Mouse (Mus musculus) kidney, embryonic 16.5 days (tissue): Measurements from ENCODE around the gene Rassf8. TPM values are rescaled to one million over a fixed set of nuclear protein-coding genes. Genes with fewer than 3 reads are reported as not detected.
A peak's percentile ranks its signal among the peaks of the same experiment; 100 is the strongest.

Experiments
- ATAC-seq: fragments of 200-750 bp; cut with Nextera tagmentation; 2 replicates; pipeline ENCODE4 v1.8.0; 2017; ENCODE audit warnings: moderate TSS enrichment; ENCODE audit not compliant: low FRiP score, low TSS enrichment
- H3K27ac ChIP-seq: fragments of 300-500 bp; sonication (generic); 2 replicates; pipeline ENCODE4 v1.5.1; 2014; ENCODE audit warnings: low read length
- H3K27me3 ChIP-seq: fragments of 300-500 bp; sonication (generic); 2 replicates; pipeline ENCODE4 v1.6.1; 2014; ENCODE audit warnings: low read length, control low read depth, mixed read lengths; ENCODE audit not compliant: insufficient read depth
- H3K36me3 ChIP-seq: fragments of 300-500 bp; sonication (generic); 2 replicates; pipeline ENCODE4 v1.6.1; 2014; ENCODE audit warnings: low read length, control low read depth, mixed read lengths; ENCODE audit not compliant: insufficient read depth
- H3K4me1 ChIP-seq: fragments of 300-500 bp; sonication (generic); 2 replicates; pipeline ENCODE4 v1.6.1; 2014; ENCODE audit warnings: low read length, control low read depth, mixed read lengths; ENCODE audit not compliant: insufficient read depth
- H3K4me2 ChIP-seq: fragments of 300-500 bp; sonication (generic); replicated peaks from 2 replicates; pipeline ENCODE4 v1.6.1; 2014; ENCODE audit warnings: low read depth, low read length
- H3K4me3 ChIP-seq: fragments of 300-500 bp; sonication (generic); 2 replicates; pipeline ENCODE4 v1.5.1; 2014; ENCODE audit warnings: mild to moderate bottlenecking, low read length
- H3K9ac ChIP-seq: fragments of 300-500 bp; sonication (generic); replicated peaks from 2 replicates; pipeline ENCODE4 v1.6.1; 2014; ENCODE audit warnings: low read length
- H3K9me3 ChIP-seq: fragments of 300-500 bp; sonication (generic); 2 replicates; pipeline ENCODE4 v1.6.1; 2016; ENCODE audit warnings: low read length, control low read depth
- WGBS: fragments of 180-500 bp; shearing (Covaris S2); extraction: QIAGEN DNeasy Blood & Tissue Kit; methylation state at CpG from one replicate; pipeline ENCODE4 v1.1.7; 2014; 5-methylcytosine and 5-hydroxymethylcytosine counted together
- polyA plus RNA-seq: library from polyadenylated mRNA; unstranded; fragments of >200 nt; fragmentation: Nextera tagmentation; extraction: Ambion mirVana; gene quantifications from 2 replicates; pipeline ENCODE4 v1.2.1, GENCODE M21; 2015

Gene Rassf8
- polyA plus RNA-seq, 1 experiment from 2014 or later: 4.6 TPM

DNA sequence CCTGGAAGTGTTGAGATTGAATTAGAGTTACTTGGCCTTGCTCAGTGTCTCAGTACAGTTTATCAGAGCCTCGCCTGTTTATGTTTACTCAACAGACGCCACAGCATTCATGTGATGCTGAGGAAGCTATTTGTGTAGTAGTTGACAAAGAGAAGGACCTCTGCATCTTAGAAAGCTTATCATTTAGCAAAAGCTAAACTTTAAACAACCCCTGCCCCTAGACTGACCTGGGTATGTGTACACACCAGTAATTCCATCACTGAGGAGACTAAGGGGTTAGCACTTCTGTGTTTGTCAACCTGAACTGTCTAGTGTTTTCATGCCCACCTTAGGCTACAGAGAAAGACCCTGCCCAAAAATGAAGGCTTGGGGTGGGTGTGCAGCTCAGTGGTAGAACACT lies 12.9 kb downstream of the Rassf8 start:
- H3K4me1 ChIP-seq: peaks cover 32% of the 10 kb centered on the region
- 75% methylated on average over 2 of the region's 2 CpGs for WGBS
- no peaks in the 10 kb centered on the region for H3K36me3 ChIP-seq
- no peak overlapping the region for H3K4me3 ChIP-seq
- H3K4me2 ChIP-seq: no peak overlapping the region
- H3K27me3 ChIP-seq: no peaks in the 10 kb centered on the region
- H3K27ac ChIP-seq: no peak overlapping the region
- H3K9me3 ChIP-seq: no peaks in the 10 kb centered on the region
- H3K9ac ChIP-seq: no peak overlapping the region
- no peak for ATAC-seq

DNA sequence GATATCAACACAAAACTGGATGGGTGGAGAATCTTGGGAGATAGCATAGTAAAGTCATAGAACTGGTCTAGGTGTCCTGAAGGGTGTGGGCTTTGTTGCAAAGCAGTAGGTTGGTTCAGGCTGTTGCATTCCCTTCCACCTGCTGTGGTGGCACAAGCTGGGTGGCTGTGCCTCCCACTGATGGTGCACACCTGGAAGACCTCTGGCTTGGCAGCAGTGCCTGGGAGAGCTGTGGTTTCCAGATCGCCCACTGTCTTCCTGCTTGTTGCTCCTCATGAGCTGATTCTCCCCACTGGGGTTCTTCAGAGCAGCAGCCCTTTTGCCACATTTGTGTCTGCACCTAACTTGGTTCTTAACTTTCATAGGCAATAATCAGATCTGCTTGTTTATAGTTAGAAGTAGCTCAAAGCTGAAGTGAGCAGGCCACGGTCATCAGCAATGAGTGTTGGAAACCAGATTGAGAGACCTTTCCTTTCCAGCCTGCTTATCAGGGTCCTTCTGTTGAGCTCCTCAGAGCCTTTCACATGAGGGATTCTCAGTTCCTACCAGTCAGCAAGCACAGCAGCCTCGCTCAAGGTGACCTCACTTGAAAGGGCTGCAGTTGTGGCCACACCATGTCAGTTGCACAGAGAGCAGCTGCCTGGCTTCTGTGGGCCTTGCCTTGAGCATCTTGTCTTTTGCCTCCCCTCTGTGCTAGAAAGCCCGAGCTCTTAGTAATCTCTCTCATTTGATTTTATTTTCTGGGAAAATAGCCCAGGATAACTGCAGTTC lies 13.9 kb downstream of the Rassf8 start:
- Histone ChIP-seq H3K27ac (no peak overlapping the region), H3K4me1 (peaks cover 32% of the 10 kb centered on the region), H3K4me2 (no peak overlapping the region), H3K4me3 (no peak overlapping the region), H3K27me3 (no peaks in the 10 kb centered on the region), H3K9ac (no peak overlapping the region), H3K36me3 (no peaks in the 10 kb centered on the region), H3K9me3 (no peaks in the 10 kb centered on the region)
- WGBS: 72% methylated on average over 4 of the region's 4 CpGs
- ATAC-seq: no peak

DNA sequence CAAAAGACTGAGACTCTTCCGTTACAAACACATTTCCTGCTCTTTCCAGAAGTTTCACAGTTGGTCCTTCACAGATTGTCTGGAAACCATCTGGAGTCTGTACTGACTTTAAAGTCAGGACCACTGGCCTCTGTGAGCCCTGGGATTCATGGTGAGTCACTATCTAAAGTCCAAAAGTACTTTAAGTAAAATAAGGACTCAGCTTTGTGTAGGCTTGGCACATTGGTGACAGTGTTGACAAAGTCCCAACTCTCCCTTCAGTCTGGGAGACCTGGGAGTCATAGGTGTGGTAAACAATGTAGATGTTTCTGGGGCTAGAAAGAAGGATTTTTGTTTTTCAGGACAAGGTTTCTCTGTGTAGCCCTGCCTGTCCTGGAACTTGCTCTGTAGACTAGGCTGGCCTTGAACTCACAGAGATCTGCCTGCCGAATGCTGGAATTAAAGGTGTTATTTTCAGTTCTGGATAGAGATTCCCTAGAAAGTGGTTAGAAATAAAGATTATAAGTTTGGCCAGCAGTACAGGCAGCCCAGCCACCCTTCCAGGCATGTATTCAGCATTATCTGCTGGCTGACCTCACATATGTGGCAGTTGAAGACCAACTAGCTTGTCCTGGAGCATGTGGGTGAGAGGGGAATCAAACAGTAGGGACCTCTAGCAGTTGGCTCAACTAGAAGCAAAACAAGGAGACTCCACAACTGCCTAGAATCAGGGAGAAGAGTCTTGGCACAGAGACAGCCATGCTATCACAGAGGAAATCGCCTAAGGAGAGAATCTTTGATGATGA lies 14.8 kb downstream of the Rassf8 start:
- no peaks in the 10 kb centered on the region for H3K27me3 ChIP-seq
- WGBS: 78% methylated on average over 3 of the region's 3 CpGs
- H3K9ac ChIP-seq: no peak overlapping the region
- H3K4me3 ChIP-seq: no peak overlapping the region
- no peaks in the 10 kb centered on the region for H3K9me3 ChIP-seq
- no peak for ATAC-seq
- no peaks in the 10 kb centered on the region for H3K36me3 ChIP-seq
- peaks cover 24% of the 10 kb centered on the region for H3K4me1 ChIP-seq
- no peak overlapping the region for H3K4me2 ChIP-seq
- no peak overlapping the region for H3K27ac ChIP-seq

DNA sequence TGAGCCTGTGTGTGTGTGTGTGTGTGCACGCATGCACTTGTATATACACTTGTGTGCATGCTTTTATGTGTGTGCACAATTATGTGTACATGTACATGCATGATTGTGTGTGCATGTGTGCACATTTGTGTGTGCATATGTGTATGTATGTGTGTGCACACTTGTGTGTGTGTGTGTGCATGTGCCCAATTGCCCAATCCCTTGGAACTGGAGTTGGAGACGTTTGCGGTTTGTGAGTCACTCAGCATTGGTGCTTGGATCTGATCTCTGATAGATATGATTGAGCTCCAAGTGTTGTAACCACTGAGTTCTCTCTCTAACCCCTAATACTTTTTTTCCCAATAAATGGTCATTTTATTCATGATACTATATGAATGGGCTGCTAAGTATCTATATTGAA lies 15.5 kb downstream of the Rassf8 start:
- no peaks in the 10 kb centered on the region for H3K9me3 ChIP-seq
- no peaks in the 10 kb centered on the region for H3K27me3 ChIP-seq
- H3K27ac ChIP-seq: no peak overlapping the region
- no peak overlapping the region for H3K4me3 ChIP-seq
- H3K36me3 ChIP-seq: no peaks in the 10 kb centered on the region
- no peak overlapping the region for H3K4me2 ChIP-seq
- peaks cover 23% of the 10 kb centered on the region for H3K4me1 ChIP-seq
- 94% methylated on average over 3 of the region's 3 CpGs for WGBS
- no peak overlapping the region for H3K9ac ChIP-seq
- ATAC-seq: no peak

DNA sequence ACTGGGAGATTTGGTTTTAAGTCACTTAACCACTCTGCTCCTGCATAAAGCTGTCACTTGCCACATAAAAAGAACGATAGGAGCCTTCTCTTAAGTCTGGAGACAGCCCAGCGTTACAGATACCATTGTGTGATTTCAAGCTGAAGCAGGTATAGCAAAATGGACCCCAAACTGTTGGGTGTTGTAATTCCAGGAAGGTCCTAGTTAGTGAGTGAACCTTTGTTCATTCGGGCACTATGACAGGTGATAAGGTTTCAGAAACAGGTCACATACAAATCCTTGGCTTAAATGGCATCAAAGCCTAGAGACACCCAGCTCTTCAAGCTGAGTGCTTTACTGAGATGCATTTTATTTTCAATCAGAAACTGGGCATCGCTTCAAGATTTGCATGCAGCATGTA lies 16.5 kb downstream of the Rassf8 start:
- Histone ChIP-seq H3K4me2 (no peak overlapping the region), H3K9me3 (no peaks in the 10 kb centered on the region), H3K4me3 (no peak overlapping the region), H3K27me3 (no peaks in the 10 kb centered on the region), H3K36me3 (no peaks in the 10 kb centered on the region), H3K4me1 (peaks cover 26% of the 10 kb centered on the region), H3K27ac (no peak overlapping the region), H3K9ac (no peak overlapping the region)
- no peak for ATAC-seq
- WGBS: 73% methylated on average over 4 of the region's 4 CpGs

DNA sequence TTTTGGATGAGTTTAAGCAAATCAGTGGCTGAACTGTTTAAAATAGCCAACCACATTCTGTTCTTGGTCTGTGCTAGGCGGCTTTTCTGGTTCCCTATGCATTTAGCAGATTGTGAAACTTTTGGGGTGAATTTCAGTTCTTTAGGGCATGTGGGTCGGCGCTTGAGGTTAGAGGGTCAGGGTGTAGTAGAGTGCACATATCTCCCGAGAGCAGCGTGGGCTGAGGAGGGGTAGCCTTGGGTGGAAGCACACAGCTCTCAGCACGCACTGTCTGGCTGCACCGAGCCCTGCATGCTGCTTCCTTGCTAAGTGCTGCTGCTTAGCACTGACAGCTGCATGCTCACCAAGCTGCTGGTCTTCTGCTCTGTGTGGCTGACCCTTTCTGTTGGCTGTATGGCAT lies 18.5 kb downstream of the Rassf8 start:
- Histone ChIP-seq H3K4me3 (no peak overlapping the region), H3K4me1 (peaks cover 20% of the 10 kb centered on the region), H3K9ac (no peak overlapping the region), H3K36me3 (no peaks in the 10 kb centered on the region), H3K4me2 (no peak overlapping the region), H3K27me3 (no peaks in the 10 kb centered on the region), H3K27ac (no peak overlapping the region), H3K9me3 (no peaks in the 10 kb centered on the region)
- 58% methylated on average over 7 of the region's 7 CpGs for WGBS
- no peak for ATAC-seq

DNA sequence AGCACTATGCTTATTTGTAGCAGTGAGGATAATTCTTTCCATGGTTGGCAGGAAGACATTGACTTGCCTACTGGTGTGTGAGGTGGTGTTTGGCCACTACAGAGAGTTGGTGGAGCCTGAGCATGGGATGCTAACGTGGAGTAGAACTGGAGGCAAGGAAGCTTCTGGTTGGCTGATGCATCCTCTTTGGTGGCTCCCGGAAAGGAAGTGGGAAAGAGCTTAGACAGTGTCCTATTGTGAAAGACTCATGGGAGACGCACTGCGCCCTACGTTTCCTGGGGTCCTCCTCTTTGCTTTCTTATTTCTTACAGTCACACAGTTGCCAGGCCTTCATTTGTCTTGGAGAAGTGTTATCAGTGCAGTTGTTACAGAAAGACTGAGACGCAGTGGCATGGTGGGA lies 20.4 kb downstream of the Rassf8 start:
- Histone ChIP-seq H3K9ac (no peak overlapping the region), H3K4me2 (no peak overlapping the region), H3K9me3 (no peaks in the 10 kb centered on the region), H3K36me3 (no peaks in the 10 kb centered on the region), H3K4me3 (no peak overlapping the region), H3K27ac (no peak overlapping the region), H3K4me1 (peaks cover 21% of the 10 kb centered on the region; the same call in 1 of the 2 replicates), H3K27me3 (no peaks in the 10 kb centered on the region)
- ATAC-seq: no peak
- WGBS: 91% methylated on average over 6 of the region's 6 CpGs

DNA sequence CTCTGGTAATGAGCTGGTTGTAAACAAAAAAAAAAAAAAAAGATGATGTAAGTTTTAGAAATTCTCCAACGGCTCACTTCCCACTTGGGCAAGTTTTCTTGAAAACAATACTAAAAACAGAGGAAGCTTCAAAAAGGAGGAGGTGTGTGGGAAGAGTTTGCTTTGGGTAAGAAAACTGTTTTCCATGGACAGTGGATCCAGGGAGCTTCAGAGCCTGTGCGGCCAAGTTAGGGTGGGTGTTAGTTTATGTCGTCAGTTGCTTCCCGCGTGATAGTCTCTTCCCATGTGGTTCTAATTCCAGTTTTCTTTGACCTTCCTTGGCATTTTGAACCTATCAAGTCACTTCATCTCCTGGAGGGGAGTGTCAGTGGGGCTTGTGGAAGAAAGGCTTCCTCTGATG lies 21.1 kb downstream of the Rassf8 start:
- no peaks in the 10 kb centered on the region for H3K36me3 ChIP-seq
- no peak overlapping the region for H3K27ac ChIP-seq
- no peak overlapping the region for H3K4me3 ChIP-seq
- no peaks in the 10 kb centered on the region for H3K27me3 ChIP-seq
- H3K9me3 ChIP-seq: no peaks in the 10 kb centered on the region
- ATAC-seq: no peak
- H3K9ac ChIP-seq: no peak overlapping the region
- 64% methylated on average over 5 of the region's 5 CpGs for WGBS
- no peak overlapping the region for H3K4me2 ChIP-seq
- peaks cover 21% of the 10 kb centered on the region; the same call in 1 of the 2 replicates for H3K4me1 ChIP-seq

DNA sequence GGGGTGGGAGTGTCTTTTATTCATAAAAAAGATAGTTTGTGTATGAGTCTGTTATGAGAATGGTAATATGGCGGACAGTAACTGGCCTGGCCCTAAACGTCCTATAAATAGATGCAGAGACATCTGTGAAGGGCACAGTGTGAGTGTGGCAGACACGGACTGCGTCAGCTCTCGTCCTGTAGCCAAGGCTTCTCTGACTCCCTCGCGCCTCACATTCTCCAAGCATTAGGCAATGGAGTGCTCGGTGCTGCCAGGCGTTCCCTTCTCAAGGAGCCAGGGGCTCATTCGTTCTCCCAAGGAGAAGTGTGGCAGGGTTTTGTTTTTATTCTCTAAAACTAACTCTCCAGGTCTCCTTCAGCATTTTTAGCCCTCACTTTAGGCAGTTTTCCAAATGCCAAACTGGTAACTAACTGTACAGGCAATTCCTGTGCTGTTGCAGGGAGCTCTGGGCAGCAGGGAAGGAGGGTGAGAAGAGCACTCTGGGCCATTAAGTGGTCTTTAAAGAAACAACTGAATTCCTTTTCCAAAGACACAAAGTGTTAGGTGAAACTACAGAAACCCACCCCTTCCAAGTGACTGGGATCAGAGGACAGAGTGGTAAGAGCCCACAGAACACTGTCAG lies 22.2 kb downstream of the Rassf8 start:
- H3K9me3 ChIP-seq: no peaks in the 10 kb centered on the region
- no peaks in the 10 kb centered on the region for H3K36me3 ChIP-seq
- 60% methylated on average over 10 of the region's 10 CpGs for WGBS
- H3K27me3 ChIP-seq: no peaks in the 10 kb centered on the region
- peaks cover 21% of the 10 kb centered on the region; the same call in 1 of the 2 replicates for H3K4me1 ChIP-seq
- no peak overlapping the region for H3K9ac ChIP-seq
- H3K27ac ChIP-seq: no peak overlapping the region
- no peak overlapping the region for H3K4me2 ChIP-seq
- no peak overlapping the region for H3K4me3 ChIP-seq
- ATAC-seq: peak; percentile 70; the same call in 1 of the 2 replicates
